Mouse (Mus musculus): ENCODE results near the gene Nradd.

The Nradd gene

DNA sequence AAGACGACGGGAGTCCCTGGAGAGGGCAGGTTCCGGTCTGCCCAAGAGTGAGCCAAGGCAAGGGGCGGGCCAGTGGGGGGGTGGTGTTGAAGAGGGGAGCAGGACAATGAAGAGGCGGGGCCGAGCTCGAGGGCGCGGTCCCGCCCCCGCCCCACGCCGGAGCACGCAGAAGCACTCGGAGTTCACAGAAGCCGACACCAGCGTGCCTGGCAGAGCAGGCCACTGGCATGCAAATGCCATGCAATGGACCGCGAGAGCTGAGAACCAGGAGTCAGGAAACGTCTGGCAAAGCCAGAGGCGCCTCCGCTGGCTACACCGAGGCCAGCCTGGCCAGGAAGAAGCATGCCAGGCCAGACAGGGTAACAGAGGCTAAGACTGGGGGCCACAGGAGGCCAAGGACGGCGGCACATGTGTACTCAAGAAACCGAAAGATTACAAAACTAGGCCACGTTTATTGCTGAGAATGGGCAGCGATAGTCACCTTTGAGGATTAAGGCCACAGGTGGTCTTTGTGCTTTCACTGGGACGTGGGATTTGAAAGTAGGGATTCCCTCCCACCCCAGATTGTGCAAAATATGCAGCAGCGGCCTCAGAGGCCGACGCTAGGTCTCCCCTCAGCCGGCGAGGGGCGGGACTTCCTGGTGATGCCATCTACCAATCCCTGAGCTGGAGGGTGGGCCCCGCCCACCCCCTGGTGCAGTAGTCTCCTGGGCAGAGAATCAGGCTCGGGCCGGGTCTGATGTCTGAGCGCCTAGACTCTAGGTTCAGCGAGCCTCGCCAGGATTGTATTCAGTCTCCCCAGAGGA lies at the start of gene Nradd:
Gene Nradd (minus strand): TSS at position 92 of the 806 bp plus-strand sequence.
- peak; percentile 69 for DNase-seq (ENCODE audit: low spot score)

- DNase-seq (ENCODE audit: low spot score), result no peak
These were observed 49.0 kb upstream of the Nradd start for GRCm38 (mm10) chr9:110673107-110673752.

DNA sequence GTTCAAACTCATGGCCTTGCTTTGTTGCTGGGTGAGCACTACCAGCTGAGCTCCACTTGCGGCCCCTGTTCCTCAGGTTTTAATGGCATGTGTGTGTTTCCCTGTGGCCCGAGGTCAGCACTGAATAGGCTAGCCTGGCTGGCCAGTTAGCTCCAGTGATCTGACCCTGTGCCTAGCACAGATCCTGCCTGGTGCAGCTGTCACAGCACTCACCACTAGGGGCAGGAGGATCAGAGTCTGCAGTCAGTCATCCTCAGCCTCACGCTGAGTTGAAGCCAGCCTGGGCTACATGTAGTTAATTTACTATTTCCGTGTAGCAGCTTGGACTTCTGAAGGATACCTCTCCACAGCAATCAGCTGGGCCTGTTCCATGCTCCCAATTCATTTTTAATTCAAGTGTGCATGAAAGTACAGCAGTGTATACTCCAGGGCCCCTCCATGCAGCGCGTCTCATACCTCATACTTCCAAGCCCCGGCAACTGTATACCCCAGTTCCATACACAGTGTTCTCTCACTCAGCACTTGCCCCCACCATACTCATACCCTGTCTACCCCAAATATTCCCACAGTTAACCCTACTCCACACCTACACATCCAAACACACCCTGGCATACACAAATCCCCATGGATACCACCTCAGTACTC lies 48.3 kb upstream of the Nradd start:
- DNase-seq (ENCODE audit: low spot score), result no peak

DNA sequence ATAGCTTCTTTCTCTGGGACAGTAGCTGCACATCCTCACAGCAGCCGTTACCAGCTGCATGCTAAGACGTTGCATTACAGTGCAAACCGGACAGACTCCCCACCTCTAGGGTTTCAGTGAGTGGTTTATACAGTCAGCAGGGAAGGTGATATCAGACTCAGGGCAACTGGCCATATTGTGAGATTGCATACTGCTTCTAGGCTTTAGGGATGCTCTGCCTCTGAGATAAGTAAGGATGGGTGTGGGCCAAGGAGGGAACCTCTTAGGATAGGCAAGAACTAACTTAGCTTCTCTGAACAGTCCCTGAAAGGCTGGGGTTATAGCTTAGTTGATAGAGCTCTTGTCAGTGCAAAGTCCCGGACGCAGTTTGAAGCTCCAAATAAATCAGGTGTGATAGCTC lies 45.5 kb upstream of the Nradd start:
- DNase-seq (ENCODE audit: low spot score), result no peak

- DNase-seq (ENCODE audit: low spot score), result no peak
These were observed 44.5 kb upstream of the Nradd start for GRCm38 (mm10) chr9:110668601-110669293.

DNA sequence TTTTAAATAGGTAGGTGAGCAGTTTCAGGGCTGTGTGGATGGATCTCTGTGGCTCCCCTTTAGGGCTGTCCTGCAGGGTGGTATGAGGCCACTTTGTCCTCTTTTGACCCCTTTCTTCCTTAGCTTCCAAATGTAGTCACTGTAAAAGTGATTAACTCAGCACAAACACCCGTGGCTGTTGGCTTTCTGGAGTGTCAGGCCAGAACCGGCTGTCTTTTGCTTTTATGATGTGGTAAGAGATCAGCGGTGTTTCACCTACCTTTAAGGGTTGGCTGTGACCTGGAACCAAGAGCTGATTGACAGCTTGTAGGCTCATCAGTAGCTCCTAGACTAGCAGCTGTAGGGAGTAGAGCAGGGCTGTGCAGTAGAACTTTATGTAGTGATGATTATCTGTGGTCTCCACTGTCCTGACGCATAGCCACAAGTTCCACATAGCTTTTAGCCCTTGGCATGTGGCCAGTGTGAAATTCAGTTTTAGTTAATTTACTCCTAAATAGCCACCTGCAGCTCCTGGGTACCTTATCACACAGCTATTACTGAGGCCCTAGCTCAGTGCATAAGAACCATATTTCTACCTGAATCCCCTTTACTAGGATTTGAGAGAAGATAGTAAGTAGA lies 43.1 kb upstream of the Nradd start:
- DNase-seq (ENCODE audit: low spot score), result no peak

GRCm38 (mm10) chr9:110666374-110666773 lies 42.1 kb upstream of the Nradd start:
- DNase-seq (ENCODE audit: low spot score), result no peak

DNA sequence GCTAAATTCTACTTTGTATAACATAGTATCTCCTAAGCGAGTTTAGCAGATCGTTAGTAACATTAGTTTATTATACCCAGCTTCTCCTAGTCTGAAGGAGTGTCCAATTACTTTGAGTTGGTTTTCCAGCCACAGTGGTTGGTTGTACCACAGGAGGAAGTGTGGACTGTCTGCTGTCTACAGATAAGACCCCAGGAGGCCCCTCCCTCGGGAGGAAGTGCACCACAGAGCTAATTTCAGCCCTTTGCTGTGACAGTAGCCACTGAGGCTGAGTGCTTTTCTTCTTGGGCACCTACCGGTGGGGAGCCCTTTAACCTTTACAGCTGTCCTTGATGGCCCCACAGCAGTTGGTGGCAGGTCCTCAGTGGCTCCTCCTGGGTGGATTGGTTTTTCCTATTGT lies 41.7 kb upstream of the Nradd start:
- DNase-seq (ENCODE audit: low spot score), result no peak

- DNase-seq (ENCODE audit: low spot score), result no peak
These were observed 38.6 kb upstream of the Nradd start for GRCm38 (mm10) chr9:110662844-110663243.

GRCm38 (mm10) chr9:110660856-110661612 lies 36.8 kb upstream of the Nradd start:
- DNase-seq (ENCODE audit: low spot score), result no peak

DNA sequence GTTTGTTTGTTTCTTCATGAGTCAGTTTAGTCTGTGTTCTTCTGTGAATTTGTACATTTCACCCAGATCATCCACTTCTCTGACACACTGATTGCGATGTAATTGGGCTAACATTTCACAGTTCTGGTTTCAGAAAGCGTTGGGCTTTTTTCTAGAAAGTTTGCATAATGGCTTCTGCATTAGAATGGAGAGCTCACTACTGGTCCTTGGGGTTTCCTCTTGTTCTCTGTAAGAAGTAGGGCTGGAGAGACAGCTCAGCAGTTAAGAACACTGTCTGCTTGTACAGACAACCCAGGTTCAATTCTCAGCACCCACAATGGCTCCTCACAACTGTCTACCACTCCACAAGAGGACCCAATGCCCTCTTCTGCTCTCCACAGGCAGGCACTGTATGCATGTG lies 36.0 kb upstream of the Nradd start:
- DNase-seq (ENCODE audit: low spot score), result no peak

- no peak for DNase-seq (ENCODE audit: low spot score)
These were observed 35.3 kb upstream of the Nradd start for GRCm38 (mm10) chr9:110659521-110659920.

DNA sequence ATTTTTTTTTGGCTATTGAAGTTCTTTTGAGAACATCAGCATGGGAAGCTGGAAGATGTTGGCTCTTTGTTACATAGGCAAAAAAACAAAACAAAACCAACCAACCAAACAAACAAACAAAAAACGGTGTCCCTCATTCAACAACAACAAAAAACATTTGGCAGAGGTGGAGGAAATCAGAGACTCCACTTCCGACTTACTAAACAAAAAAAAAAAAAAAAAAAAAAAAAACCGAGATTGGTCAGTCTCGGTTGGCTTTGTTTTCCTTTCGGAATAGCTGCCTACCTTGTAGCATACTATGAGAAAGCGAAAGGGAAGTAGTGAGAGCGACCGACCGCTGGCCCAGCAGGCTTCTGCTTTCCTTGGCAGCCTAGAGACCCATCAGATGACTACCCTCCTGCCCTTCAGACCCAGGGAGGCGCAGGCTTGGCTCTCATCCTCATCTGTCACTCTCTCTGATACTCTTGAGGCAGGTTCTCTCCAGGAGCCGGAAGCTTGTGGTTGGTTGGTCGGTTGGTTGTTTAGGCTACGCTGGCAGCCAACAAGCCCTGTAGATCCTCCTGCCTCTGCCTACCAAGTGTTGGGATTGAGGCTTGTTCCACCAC lies 33.3 kb upstream of the Nradd start:
- DNase-seq (ENCODE audit: low spot score), result no peak

DNA sequence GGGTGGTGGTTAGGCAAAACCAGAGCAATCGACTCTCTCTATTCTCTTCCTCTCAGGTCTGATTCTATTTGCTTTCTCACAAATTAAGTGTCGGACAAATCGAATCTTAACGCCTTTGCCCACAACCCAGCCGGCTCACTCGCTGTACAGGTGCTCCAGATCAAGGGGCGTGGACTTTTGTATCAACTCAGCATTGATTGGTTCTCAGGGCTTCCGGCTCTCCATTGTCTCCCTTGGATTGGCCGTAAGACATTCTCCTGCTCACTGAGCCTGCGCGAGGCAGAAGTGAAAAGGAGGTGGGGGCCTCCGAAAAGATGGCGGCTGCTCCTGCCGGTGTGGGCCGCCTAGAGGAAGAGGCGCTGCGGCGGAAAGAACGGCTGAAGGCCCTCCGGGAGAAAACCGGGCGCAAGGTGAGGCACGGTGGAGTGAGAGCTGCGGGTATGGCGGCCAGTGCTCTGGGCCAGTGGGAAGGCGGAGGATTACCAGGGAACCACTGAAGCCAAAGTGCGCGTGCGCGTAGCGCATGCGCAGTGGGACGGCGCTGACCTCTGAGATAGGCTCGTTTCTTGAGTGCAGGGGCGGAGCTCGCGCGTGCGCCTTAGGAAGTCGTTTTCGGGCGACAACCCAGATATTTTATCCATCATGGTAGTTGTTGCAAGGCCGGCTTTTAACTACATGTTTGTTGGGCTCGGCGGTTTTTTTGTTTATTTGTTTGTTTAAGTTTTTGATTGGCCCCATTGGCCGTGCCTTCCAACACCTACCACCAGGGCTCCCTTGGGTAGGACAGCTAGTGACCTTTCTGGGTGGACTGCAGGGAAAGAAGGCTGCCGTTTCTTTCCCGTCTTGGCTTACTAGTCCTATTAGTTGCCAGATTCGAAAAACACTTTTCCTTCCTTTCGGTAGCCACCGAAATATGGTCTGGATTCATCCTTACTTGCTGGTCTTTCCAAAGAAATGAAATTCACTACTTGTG lies 32.3 kb upstream of the Nradd start, which contains the start of gene Ccdc12:
Gene Ccdc12 (plus strand): TSS at position 255 of the 973 bp plus-strand sequence.
- peak; percentile 91 for DNase-seq (ENCODE audit: low spot score)

DNA sequence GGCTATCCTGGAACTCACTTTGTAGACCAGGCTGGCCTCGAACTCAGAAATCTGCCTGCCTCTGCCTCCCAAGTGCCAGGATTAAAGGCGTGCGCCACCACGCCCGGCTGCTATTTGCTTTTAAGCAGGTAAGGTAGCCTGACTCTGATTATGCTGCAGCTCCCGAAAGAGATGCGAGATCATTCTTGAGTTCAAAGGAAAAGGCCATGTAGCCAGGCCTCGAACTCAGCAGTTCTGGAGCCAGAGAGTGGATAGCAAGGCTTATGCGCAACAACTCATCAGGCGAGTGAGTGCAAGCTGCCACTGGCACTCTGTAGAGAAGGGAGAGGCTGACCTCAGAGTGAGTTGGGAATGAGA lies 31.4 kb upstream of the Nradd start:
- no peak for DNase-seq (ENCODE audit: low spot score)

DNA sequence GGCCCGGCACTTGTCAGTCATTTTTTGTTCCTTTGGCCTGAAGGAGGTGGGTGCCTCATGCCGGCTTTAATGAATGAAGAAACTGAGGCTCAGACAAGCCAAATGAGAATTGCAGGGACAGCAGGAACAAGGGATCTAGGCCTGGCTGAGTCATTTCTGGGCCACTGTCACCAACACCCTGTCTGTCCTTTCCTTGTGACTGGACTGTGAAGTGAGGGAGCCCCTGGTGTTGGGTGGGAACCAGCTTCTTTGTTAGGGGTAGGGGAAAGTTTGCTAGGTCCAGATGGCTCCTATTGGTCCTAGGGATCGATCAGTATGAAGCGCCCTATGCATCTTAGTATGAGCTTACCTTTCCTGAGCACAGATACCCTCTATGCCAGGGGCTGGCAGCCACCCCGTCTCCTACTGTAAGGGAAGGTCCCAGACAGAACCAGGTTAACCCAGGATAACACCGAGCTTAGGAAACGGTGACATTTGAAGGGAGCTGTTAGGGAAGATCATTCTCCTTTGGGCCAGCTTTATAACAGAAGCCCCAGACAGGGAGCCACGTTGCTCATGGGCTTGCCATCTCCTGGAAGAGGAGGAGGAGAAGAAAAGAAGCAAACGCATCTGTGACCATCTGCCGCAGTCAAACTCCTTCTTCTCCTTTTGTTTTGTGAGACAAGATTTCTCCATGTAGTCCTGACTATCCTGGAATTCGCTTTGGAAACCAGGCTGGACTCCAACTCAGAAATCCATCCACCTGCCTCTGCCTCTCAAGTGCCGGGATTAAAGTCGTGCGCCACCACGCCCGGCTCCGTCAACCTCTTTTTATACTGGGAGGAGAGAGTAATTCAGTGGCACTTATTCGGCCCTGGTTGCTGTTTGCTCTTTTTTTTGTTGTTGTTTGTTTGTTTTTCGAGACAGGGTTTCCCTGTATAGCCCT lies 30.7 kb upstream of the Nradd start:
- DNase-seq (ENCODE audit: low spot score), result no peak

- DNase-seq (ENCODE audit: low spot score), result peak; percentile 77
These were observed 29.6 kb upstream of the Nradd start, which contains the start of gene Nbeal2 for GRCm38 (mm10) chr9:110653655-110654461. TSS of gene Nbeal2 (minus strand) at chr9:110654161.
